Mouse (Mus musculus) right cerebral cortex, postnatal 25 days (tissue): ENCODE measurements around the gene Gon7.
A peak's percentile ranks its signal among the peaks of the same experiment; 100 is the strongest.

Experiments
- DNase-seq: peaks from one replicate; pipeline ENCODE4 v3.0.0; 2022

The Gon7 gene

GRCm38 (mm10) chr12:102742056-102742455 is 15.5 kb downstream of the Gon7 start:
- no peak for DNase-seq

- DNase-seq, result no peak
Observed at GRCm38 (mm10) chr12:102740285-102740684, 17.3 kb downstream of the Gon7 start.

- no peak for DNase-seq
Observed at GRCm38 (mm10) chr12:102739096-102739495, 18.5 kb downstream of the Gon7 start.

GRCm38 (mm10) chr12:102733381-102733780 is 24.2 kb downstream of the Gon7 start:
- peak; percentile 26 for DNase-seq

GRCm38 (mm10) chr12:102730798-102731619 is 26.6 kb downstream of the Gon7 start:
- no peak for DNase-seq

- DNase-seq, result peak; percentile 58
Observed at GRCm38 (mm10) chr12:102729855-102730797, 27.5 kb downstream of the Gon7 start.

GRCm38 (mm10) chr12:102725761-102726175 is 31.8 kb downstream of the Gon7 start:
- DNase-seq, result no peak

- DNase-seq, result no peak
Observed at GRCm38 (mm10) chr12:102725146-102725545, 32.5 kb downstream of the Gon7 start.

- no peak for DNase-seq
Observed at GRCm38 (mm10) chr12:102723861-102724260, 33.7 kb downstream of the Gon7 start.

- no peak for DNase-seq
Observed at GRCm38 (mm10) chr12:102722966-102723365, 34.6 kb downstream of the Gon7 start.

GRCm38 (mm10) chr12:102722451-102722850 is 35.2 kb downstream of the Gon7 start:
- DNase-seq, result no peak

GRCm38 (mm10) chr12:102719552-102720315 is 37.9 kb downstream of the Gon7 start:
- no peak for DNase-seq

GRCm38 (mm10) chr12:102714654-102715395 is 42.8 kb downstream of the Gon7 start:
- no peak for DNase-seq

GRCm38 (mm10) chr12:102714116-102714515 is 43.5 kb downstream of the Gon7 start:
- DNase-seq, result no peak

GRCm38 (mm10) chr12:102713153-102713865 is 44.3 kb downstream of the Gon7 start:
- DNase-seq, result no peak

GRCm38 (mm10) chr12:102710851-102711375 is 46.7 kb downstream of the Gon7 start:
- DNase-seq, result no peak

GRCm38 (mm10) chr12:102709896-102710295 is 47.7 kb downstream of the Gon7 start:
- no peak for DNase-seq

- DNase-seq, result no peak
Observed at GRCm38 (mm10) chr12:102708220-102708619, 49.4 kb downstream of the Gon7 start.

- DNase-seq, result no peak
Observed at GRCm38 (mm10) chr12:102706833-102707463, 50.7 kb downstream of the Gon7 start.

GRCm38 (mm10) chr12:102705906-102706640 is 51.5 kb downstream of the Gon7 start:
- no peak for DNase-seq
